Mouse (Mus musculus) CD8-positive naive resting alpha-beta T cell, adult 2 months (primary cell): ENCODE data around the gene Sf3b4.

Experiments used
- DNase-seq, 2 experiments: peaks; one replicate each; pipeline ENCODE4 v3.0.0; 2022; ENCODE audit warnings: low read depth in 2 of 2, low spot score in 2 of 2

Gene Sf3b4

DNA sequence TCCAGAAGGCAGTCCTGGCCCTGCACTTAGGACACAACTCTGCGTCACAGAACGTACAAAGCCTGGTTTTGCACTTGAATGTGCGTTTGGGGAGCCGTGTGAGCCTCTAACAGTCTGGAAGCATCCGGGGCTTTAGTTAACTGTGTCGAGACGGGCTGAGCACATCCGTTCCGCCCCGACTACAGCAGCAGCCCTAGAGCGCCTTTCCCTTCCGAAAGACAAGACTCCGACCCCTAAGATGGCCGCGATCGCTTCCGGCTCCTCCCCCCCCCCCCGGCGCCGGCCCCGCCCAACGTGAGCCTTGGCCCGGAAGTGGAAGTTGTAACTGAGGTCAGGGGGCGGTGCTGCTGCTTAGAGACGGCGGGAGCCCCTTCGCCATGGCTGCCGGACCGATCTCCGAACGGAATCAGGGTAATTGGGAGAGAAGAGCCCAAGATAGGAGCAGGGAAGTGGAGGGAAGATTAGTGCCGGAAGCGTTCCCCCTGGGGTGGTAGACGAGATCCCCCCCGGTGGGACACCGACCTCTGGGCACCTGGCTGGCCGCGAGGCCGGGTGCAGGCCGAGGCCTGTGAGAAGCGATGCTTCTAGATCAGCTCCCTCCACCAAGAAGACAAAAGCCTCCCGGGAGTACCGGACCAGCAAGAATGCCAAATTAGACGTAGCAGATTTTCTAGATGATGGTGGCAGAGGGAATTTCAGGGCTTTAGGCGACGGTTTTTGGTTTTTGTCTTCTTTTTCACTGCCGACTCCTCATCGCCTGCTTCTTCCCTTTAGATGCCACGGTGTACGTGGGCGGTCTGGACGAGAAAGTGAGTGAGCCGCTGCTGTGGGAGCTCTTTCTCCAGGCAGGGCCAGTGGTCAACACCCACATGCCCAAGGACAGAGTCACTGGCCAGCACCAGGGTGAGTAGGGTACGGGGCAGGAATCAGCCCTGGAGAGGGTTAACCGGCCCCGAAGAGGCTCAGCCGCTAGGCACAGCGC, at the start of gene Sf3b4:
Sf3b4 (plus strand) TSS at position 136 of the 982 bp plus-strand sequence.
- DNase-seq, result peak; percentile 79 to 81

DNA sequence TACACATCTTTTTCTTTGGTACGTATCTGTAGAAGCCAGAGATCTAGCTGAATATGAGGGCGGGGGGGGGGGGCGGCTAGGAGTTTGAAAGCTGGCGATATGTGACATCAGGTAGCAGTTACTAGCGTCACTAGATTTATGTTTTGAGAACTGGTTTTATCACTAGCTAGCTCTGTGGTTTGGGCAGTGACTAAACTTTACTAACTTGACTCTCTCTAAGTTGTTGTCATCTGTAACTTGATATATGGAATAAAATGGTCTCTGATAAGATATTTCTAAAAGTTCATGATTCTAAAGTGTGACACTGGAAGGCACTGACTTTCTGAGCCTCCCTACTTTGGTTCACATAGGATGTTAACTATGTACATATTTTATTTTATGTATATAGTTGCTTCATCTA, 47.9 kb upstream of the Sf3b4 start:
- no peak for DNase-seq

DNA sequence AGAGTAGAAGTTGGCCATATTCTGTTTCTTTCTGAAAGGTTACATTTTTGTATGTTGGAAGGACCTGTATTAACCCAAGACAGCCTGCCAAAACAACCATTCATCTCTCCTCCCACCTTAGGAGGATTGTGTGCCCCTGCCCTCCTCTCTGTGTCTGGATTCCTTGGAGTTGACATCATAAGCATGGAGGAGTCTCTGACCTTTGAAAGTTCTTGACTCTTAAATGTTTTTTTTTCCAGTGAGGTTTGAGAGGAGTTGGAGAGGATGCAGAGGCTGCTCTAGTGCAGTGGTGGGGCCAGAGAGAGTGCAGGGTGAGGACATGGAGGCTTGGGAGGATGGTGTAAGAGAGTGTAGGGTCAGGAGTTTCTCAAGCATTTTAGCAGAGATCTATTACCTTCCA, 44.0 kb upstream of the Sf3b4 start:
- no peak for DNase-seq

DNA sequence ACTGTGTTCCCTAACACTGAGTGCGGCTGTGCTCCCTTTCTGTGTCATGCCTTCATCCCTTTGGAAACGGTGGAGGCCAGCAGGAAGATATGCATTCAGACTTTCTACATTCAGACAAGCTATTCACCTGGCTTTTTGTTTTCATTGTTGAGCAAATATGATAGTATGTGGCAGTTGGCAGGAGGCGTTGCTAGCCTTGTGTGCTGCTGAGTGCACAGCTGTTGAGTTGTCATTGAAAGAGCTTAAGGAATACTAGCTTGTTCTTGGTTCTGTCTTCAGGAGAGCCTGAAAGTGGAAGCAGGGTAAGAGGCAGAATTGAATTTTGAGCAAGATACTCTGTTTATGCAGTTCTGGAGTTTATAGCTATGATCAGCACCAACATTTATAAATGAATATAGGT, 39.7 kb upstream of the Sf3b4 start:
- DNase-seq, result no peak

DNA sequence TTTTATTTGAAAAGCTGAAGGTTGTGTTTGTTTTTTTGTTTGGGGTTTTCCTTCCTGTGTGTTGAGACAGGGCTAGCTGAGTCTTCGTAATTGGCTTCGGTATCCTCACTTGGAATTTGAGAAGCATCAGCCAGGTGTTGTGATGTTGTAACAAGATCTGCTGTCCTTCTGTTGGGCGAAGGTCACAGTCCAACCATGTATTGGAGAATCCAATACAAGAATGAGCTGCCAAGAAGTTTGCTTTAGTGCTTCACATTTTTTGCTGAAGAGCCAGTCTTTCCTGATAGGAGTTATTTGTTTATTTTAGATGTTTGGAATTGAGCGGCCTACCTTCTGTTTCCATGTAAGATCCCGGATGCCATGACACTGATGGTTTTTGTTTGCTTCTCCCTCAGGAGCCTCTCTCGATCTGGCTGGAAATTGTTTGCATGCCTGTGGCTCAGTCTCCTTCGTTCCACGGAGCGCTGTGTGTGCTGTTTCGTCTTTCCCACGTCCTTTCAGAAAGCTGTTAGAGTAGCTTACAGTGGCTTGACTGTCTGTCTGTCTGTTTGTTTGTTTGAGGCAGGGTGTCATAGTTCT, 38.7 kb upstream of the Sf3b4 start:
- no peak for DNase-seq

DNA sequence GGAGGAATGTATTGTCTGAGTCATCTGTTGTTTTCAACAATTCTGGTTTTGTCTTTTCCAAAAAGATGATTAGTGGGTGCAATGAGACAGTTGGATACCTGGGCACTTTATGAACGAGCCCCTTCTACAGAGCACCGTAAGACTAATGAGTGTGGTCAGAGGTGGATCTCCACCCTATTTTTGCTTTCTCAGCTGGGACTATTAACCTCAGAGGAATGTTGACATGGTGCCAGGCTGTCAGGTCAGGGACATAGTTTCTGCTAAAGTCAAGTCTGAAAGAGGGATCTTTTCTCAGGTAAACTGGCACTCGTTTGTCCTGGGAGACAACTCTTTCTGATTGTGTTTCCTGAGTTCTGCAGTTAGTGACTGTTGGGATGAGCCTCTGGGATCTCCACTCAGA, 37.1 kb upstream of the Sf3b4 start:
- no peak for DNase-seq

DNA sequence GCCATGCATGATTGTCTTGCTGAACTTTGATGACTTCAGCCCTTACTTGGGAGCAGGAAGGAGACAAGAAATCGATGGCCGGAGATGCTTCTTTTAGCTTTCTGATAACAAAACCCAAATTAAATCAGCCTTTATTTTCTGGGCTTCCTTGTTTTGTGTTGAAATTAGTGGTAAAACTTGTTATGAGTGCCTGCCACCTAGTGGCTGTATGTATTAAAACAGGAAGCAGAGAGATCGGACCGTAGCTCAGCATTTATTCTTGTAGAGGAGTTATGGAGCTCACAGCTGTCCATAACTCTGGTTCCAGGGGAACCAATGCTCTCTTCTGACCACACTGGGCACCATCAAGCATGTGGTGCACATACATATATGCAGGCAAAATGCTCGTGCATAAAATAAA, 24.2 kb upstream of the Sf3b4 start:
- peak; percentile 48 to 65 for DNase-seq

DNA sequence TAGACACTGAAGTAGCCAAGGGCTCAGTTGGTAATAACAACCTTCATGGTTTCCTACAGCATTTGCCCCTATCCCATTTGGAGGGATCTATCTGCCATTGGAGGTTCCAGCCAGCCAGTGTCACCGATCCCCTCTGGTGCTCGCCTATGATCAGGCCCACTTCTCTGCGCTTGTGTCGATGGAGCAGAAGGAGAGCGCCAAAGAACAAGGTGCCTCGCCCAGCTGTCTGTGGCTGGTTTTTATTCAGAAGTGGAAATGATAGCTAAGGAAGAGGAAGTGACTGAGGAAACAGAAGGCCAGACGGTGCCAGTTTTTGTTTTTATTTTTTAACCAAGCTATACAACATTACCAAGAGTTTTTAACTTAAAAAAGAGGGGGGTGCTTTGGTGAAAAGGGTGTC, 20.3 kb upstream of the Sf3b4 start:
- no peak for DNase-seq

DNA sequence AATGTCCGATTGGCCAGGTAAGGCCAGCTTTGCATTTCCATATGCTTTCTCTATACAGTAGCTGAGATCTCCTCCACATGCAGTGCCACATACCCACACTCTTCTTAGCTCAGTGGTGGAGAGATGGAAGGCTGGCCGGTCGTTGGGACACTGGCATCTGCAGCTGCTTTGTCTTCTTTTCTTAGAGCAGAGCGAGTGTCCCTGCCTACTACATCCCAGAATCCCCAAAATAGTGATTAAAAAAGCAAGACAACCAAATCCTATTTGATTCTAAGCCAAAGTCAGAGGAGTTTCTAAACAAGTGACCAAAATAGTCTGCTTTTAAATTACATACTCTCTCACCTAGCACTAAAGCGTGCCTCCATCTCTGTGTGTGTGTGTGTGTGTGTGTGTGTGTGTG, 19.5 kb upstream of the Sf3b4 start:
- DNase-seq, result no peak

DNA sequence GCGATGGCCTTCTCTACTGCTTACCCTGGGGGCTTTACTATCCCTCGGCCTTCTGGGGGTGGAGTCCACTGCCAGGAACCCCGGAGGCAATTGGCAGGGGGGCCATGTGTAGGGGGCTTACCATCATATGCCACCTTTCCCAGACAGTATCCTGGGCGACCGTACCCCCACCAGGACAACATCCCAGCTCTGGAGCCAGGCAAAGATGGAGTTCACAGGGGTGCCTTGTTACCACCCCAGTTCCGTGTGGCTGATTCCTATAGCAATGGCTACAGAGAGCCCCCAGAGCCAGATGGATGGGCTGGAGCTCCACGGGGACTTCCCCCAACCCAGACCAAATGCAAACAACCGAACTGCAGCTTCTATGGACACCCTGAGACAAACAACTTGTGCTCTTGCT, 16.6 kb upstream of the Sf3b4 start:
- DNase-seq, result no peak

DNA sequence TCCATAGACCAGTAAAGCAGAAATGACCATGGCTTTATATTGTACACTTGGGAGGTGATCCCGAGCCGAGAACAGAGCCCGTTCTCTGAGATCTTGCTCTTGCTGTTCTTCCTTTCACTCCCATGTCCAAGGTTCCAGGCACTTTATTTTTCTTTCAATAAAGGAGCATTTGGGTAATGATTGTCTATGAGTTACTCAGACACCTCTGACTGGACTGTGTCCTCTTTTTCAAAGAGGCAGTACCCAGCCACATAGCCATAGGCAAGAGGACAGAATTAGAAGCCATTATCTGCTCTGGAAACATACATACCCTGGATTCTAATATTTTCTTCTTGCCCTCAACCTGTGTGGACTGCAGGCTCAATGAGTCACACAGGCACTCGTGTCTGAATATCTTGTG, 12.3 kb upstream of the Sf3b4 start:
- no peak for DNase-seq

DNA sequence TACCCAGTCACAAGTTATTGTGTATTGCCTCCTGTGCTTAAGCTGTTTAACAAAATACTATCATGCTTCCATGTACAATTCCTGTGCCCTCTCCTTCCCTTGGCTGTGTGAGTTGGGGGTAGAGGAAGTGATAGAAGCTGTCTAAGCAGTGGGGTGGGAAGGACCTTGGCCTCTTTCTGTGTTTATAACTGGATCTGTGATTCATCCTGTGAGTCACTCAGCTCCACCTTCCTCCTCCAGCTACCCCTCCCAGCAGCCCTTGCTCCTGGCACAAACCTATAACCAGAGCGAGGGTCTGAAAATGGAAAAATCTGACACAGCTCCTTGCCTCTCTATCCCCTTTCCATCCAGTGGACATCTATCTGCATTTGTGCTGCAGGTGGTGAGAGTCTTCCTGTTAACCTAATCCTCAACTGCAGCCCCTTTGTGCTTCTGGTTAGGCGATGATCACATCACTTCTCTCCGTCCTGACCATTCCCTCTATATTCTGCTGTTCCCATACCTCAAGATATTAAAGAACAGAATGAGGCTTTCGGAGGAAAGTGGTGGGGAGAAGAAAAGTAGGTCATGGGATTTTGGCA, 11.8 kb upstream of the Sf3b4 start:
- no peak for DNase-seq

DNA sequence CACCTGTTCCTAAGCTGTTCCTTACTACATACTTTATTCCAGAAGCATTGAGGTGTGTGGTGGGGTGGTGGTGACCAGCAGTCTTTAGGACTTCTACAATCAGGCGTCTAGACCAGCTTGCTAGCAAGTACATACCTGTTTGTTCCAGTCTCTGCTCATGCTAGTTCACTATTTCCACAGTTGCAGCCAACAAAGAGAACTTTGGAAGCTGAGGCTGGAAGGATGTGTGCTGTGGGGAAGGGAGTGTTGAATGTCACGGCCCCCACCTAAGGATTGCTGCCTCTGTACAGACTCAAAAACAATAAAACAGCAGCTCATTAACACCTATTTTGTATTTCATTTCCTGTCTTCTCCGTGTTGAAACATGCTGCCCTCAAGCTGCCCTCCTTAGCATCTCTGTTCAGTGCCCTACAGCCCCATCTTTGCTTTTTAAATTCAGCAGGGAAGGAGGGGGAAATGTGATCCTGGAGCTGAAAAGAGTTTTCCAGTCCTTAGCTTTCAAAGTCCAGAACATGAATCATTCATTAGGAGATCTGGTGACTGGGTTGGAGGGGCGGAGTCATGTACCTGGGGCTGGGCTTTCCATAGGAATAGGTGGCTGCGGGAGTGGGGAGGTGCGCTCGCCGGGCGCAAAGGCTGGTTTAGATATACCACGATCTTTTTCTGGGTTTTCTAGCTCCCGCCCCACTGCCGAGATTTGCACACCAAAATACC, 11.2 kb upstream of the Sf3b4 start:
- DNase-seq, result no peak

DNA sequence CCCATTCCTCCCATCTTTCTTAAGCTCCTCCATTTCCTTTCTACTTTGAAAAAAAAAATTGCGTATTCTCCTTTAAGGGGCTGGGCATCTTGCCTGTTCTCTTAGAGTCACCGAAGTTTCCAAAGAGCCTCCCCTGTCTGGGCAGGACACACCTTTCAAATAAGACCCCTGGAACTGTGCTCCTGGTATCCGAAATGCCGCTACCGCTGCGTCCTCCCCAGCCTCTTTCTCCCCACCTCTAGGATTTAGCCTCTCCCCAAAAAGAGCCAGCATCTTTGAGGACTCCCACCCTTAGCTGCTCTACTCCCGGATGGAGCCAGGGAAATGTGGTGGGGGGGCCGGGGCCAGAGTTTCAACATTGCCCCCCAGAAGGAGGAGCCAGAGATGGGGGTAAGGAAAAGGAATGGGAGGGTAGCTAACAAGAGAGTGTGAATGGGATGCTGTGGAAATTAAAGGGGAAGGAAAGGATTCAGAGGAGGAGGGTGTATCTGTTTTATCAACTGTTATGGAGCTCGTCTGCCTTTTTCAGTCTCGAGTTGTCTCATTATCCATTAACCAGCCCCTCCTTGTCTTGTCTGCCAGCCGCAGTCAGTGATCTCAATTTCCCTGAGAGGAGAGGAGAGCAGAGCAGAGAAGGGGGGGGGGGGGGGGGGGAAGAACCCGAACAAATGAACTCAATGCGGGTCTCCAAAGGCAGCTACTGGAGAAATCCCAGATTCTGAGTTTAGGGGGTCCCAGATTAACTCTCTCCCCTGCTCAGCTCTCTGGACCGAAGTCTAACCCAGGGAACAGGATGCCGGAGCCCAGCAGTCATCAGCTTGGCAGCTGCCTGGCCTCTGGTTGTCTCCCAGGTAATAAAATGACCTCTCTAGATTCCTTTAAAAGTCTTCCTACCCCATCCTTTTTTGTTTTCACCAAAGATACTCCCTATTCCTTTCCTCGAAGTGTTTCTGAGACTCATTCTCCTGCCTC, 10.0 kb upstream of the Sf3b4 start, which contains the start of gene Mtmr11:
Mtmr11 (plus strand) TSS at position 136 of the 972 bp plus-strand sequence.
- no peak for DNase-seq

DNA sequence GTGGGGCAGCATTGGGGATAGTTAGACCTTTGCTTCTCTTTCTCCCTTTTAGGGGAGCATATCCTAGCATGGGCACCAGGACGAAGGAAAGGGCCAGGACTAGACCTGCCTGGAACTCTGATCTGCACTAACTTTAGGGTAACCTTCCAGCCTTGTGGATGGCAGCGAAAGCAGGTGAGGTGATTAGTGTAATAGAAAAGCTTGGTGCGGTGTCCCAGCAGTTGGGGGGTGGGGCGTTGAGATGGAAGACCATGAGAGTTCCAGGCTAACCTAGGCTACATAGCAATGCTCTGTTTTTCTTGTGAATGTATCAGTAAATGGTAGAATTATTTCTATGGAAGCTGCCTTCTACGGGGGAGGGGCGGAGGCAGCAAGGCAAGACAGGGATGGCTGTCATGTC, 9.1 kb upstream of the Sf3b4 start:
- DNase-seq, result no peak

DNA sequence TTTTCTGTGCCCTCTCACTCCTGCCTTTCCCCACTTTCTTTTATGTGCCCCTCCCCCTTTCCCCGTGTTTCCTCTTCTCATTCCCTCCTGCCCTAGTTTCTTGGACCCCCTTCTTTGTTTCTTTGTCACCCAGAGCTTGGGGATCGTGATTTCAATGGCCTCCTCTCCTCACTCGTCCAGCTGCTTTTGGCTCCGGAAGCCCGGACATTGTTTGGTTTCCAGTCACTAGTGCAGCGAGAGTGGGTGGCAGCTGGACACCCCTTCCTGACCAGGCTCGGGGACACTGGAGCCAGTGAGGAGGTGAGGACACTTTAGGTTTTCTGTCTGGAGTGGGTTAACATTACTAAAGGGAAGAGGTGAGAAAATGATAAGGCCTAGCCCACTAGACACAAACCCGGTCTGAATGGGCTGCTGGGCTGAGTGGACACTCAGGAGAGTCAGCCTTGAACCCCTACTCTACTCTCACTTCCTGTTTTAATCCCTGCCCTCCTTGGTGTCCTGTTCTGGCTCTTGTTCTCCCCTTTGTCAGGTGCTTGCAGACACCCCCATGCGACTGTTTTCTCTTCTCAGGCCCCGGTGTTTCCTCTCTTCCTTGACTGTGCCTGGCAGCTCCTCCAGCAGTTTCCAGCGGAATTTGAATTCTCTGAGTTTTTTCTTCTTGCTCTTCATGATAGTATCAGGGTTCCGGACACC, 3.5 kb upstream of the Sf3b4 start:
- no peak for DNase-seq

DNA sequence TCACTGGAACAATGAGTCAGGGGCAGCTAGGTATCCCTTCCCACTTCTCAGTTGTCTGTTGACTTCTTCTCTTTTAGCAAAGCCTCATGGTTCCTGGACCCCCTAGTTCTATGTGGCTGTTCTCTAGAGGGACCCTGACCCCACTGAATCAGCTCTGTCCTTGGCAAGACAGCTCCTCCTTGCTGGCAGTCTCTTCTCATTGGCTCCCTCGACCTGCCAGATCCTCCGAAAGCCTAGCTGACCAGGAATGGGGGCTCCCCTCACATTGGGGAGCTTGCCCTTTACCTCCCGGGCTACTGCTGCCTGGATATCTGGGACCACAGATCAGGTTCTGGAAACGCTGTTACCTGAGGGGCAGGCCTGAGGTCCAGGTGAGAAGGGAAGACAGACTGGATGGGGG, 1.9 kb upstream of the Sf3b4 start:
- DNase-seq, result no peak

DNA sequence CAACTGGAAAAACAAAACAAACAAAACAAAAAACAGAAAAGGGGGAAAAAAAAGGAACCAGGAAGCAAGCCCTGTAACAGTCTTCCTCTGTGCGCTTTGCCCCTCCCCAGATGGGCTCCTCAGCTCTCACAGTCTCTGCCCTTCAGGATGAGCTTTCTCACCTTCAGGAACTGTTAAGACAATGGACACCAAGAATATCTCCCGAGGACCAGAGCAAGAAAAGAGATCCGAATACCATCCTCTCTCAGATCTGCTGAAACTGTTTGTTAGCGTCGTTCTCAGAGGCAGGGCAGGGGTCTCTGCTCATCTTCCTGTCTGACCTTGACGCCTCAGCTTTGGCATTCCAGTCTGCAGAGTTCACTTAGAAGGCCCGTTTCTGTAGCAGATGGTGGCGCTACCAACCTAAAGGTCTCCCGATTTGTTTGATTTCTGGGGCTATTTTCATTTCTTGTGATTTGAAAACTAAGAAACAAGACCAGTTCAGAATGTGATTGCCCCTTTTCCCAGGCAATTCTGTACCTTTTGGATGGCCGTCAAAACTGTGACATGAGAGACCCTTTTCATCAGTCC, 1.1 kb upstream of the Sf3b4 start:
- no peak for DNase-seq

DNA sequence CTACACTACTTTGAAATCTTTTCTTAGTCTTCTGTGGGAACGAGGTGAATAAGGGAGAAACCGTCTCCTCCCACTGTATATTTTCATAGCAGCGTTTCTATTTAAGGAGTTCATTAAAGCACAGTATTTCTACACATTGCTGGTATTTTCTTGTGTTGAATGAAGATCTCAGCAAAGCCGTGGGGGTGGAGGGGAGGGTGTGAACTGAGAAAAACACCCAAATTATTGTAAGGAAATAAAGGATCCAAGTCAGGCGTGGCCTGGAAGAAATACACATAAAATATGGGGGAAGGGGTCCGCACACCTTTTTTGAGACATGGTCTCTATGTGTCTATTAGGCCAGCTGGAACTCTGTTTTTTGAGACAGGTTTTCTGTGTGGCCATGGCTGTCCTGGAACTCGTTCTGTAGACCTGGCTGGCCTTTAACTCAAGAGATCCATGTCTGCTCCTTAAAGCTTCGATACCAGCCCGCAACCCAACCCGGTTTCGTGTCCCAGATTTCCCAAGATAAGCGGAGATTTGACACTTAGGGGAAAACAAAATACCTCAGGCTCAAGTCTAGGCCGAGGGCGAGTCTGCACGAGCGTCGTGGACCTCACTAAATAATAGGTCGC, 442 bp upstream of the Sf3b4 start:
- no peak for DNase-seq
